Mouse (Mus musculus): ENCODE results near the gene Vmn2r13. TPM values are rescaled to one million over a fixed set of nuclear protein-coding genes. Genes with fewer than 3 reads are reported as not detected.
"Not testable (repeated sequence)": the region's sequence is repeated elsewhere in the genome, so short reads cannot be mapped to it uniquely, and the experiment has no call there.

The Vmn2r13 gene
- not detected in 2 replicates for polyA plus RNA-seq (2015; fragmentation: Nextera tagmentation; extraction: Ambion mirVana)

DNA sequence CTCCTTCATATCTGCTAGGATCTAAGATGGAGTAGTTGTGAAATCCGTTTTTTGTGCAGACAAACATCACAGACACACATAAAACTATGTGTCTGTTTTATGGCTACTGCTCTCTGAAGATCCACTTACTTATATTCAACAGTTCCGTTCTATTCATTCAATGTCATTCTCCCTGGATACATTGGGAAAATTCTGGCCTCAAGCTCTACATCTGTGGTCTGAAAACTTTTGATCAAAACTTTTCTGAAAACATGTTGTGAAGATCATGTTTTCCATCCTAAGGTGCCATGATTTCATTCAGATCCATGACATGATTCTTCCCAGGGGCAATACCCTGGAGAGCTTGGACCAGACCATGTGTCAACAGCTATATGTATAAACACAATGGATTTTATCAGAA, at the start of gene Vmn2r13:
Gene Vmn2r13 (minus strand): TSS at position 101 of the 400 bp plus-strand sequence.
- H3K4me1 ChIP-seq (ENCODE audit: insufficient read depth, low read length); H3K9ac ChIP-seq (replicated peaks; ENCODE audit: low read length); H3K4me2 ChIP-seq (replicated peaks; ENCODE audit: low read depth, low read length); H3K27ac ChIP-seq (ENCODE audit: low read length); H3K4me3 ChIP-seq (ENCODE audit: low read length); H3K36me3 ChIP-seq (ENCODE audit: insufficient read depth, low read length); H3K9me3 ChIP-seq (ENCODE audit: low read length); H3K27me3 ChIP-seq (ENCODE audit: insufficient read depth, low read length); ATAC-seq (ENCODE audit: low FRiP score, low TSS enrichment): not testable (repeated sequence)
- WGBS, result 51% methylated on average over 2 of the region's 2 CpGs

DNA sequence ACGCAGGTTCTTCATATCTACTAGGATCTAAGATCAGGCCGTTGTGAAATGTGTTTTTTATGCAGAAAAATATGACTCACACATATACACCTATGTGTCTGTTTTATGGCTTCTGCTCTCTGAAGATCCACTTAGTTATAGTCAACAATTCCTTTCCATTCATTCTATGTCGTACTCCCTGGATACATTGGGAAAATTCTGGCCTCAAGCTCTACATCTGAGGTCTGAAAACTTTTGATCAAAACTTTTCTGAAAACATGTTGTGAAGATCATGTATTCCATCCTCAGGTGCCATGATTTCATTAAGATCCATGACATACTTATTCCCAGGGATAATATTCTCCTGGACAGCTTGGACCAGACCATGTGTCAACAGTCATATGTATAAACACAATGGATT, 32.6 kb upstream of the Vmn2r13 start, which contains the start of gene Vmn2r14:
Gene Vmn2r14 (minus strand): TSS at position 101 of the 400 bp plus-strand sequence.
- Histone ChIP-seq H3K9me3 (ENCODE audit: low read length) (0 out of 2 replicates have a peak, but pooled peaks cover 5% of the 10 kb centered on the region), H3K4me3 (ENCODE audit: low read length) (no peak within 1 kb of the TSS), H3K4me1 (ENCODE audit: insufficient read depth, low read length) (no peaks in the 10 kb centered on the region), H3K27me3 (ENCODE audit: insufficient read depth, low read length) (no peaks in the 10 kb centered on the region), H3K4me2 (replicated peaks; ENCODE audit: low read depth, low read length) (no peak within 1 kb of the TSS), H3K9ac (replicated peaks; ENCODE audit: low read length) (no peak within 1 kb of the TSS), H3K36me3 (ENCODE audit: insufficient read depth, low read length) (no peaks in the 10 kb centered on the region), H3K27ac (ENCODE audit: low read length) (no peak within 1 kb of the TSS)
- no peak for ATAC-seq (ENCODE audit: low FRiP score, low TSS enrichment)
- WGBS, result 71% methylated on average over 3 of the region's 3 CpGs

DNA sequence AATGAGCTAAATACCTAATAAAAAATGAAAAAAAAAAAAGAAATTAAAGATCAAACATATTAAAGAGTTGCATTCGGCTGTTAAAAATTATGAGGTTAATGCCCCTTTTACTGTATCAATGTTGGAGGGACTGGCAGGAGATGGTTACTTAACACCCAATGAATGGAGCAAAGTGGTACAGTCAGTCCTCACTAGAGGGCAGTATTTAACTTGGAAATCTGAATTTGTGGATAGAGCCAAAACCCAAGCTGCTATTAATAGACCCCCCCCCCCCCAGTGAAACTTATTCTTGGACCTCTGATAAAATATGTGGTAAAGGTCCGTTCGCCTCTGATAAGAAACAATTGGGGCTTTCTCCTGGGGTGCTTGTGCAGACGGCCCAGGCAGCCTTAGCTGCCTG, 25.1 kb downstream of the Vmn2r13 start:
- H3K9me3 ChIP-seq (ENCODE audit: low read length); H3K36me3 ChIP-seq (ENCODE audit: insufficient read depth, low read length); H3K4me2 ChIP-seq (replicated peaks; ENCODE audit: low read depth, low read length); ATAC-seq (ENCODE audit: low FRiP score, low TSS enrichment); H3K4me1 ChIP-seq (ENCODE audit: insufficient read depth, low read length); H3K27ac ChIP-seq (ENCODE audit: low read length); H3K27me3 ChIP-seq (ENCODE audit: insufficient read depth, low read length); H3K9ac ChIP-seq (replicated peaks; ENCODE audit: low read length); H3K4me3 ChIP-seq (ENCODE audit: low read length): not testable (repeated sequence)
- WGBS, result 84% methylated on average over 4 of the region's 4 CpGs

DNA sequence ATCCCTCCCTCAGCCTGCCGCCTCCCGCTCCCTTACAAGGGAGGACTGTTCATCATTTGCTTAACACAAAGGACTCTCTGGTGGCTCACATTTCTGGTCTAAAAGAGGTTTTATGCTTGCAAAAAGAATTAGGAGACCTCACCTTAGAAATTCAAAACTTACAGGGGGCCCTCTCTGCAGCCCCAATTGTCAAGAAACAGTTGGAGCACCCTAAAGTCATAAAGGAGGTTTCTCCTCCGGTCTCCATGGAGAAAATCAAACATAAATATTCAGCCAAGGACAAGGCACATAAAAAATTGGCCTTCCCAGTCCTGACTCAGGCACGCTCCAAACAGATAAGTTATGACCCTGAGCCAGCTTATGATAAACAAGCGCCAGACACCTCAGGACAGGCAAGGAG, 31.9 kb downstream of the Vmn2r13 start:
- H3K27ac ChIP-seq (ENCODE audit: low read length), result no peak overlapping the region
- WGBS, result 85% methylated on average over 5 of the region's 5 CpGs
- no peak overlapping the region for H3K4me3 ChIP-seq (ENCODE audit: low read length)
- ATAC-seq (ENCODE audit: low FRiP score, low TSS enrichment), result no peak
- H3K4me2 ChIP-seq (replicated peaks; ENCODE audit: low read depth, low read length), result no peak overlapping the region
- no peaks in the 10 kb centered on the region for H3K27me3 ChIP-seq (ENCODE audit: insufficient read depth, low read length)
- no peaks in the 10 kb centered on the region for H3K36me3 ChIP-seq (ENCODE audit: insufficient read depth, low read length)
- peaks cover 4% of the 10 kb centered on the region; the same call in 1 of the 2 replicates for H3K9me3 ChIP-seq (ENCODE audit: low read length)
- H3K9ac ChIP-seq (replicated peaks; ENCODE audit: low read length), result no peak overlapping the region
- no peaks in the 10 kb centered on the region for H3K4me1 ChIP-seq (ENCODE audit: insufficient read depth, low read length)

DNA sequence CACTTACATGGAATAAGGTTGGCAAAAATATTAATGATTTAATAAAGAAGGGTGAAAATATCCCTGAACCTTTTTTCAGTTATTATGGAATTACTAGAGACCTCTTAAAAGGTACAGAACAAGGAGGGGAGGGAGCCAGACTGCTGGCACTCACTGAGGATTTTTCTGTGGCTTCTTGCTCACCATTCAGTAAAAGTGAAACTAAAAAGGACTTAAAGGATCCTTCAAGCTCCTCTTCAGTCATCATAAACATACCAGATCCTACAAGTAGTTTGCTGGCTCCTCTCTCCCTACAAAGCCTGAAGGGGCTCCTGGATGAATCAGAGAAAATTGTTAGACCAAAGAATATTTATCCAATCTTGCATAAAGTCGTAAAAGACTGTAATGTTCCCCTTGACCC, 32.4 kb downstream of the Vmn2r13 start:
- H3K4me2 ChIP-seq (replicated peaks; ENCODE audit: low read depth, low read length); H3K9me3 ChIP-seq (ENCODE audit: low read length); H3K4me1 ChIP-seq (ENCODE audit: insufficient read depth, low read length); H3K36me3 ChIP-seq (ENCODE audit: insufficient read depth, low read length); H3K27me3 ChIP-seq (ENCODE audit: insufficient read depth, low read length); H3K9ac ChIP-seq (replicated peaks; ENCODE audit: low read length); ATAC-seq (ENCODE audit: low FRiP score, low TSS enrichment); H3K27ac ChIP-seq (ENCODE audit: low read length); H3K4me3 ChIP-seq (ENCODE audit: low read length): not testable (repeated sequence)
- WGBS, result 79% methylated on average over 1 of the region's 1 CpGs

DNA sequence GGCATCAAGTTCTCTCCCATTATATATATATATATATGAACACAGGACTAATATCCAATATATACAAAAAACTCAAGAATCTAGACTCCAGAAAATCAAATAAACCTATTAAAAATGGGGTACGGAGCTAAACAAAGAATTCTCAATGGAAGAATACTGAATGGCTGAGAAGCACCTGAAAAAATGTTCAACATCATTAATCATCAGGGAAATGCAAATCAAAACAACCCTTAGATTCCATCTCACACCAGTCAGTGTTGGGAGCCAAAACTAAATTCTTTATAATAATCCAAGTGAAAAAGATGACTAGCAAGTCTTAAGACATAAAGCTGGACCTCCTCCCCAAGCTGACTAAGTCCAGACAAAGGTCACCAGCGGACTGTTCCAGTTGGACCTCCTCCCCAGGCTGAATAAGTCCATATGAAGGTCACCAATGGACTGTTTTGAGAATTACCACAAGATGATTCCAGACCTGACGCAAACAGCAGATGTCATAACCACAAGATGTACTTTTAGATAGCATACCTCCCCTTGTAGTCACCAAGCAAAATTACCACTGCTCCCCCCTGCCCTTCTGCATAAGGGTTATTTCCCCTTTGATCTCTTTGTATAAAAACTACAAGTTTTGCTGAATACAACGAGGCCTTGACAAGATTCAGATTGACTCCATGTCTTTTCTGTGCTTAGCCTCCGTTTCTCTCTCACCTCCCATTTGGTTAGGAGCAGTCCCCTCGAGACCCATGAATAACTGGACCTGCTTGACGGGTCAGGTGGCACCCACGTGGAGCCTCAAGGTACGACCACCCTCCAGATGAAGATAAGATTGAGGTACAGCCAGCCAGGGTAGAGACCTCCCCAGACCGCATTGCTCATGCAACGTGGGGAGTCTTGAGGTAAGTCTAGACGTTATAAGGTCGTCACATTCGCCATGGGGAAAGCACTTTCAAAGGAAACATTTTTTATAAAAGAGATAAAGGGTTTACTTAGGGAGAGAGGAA, 33.2 kb downstream of the Vmn2r13 start:
- not testable (repeated sequence) for H3K4me3 ChIP-seq (ENCODE audit: low read length); H3K9ac ChIP-seq (replicated peaks; ENCODE audit: low read length); H3K9me3 ChIP-seq (ENCODE audit: low read length); H3K4me2 ChIP-seq (replicated peaks; ENCODE audit: low read depth, low read length); H3K36me3 ChIP-seq (ENCODE audit: insufficient read depth, low read length); ATAC-seq (ENCODE audit: low FRiP score, low TSS enrichment); H3K4me1 ChIP-seq (ENCODE audit: insufficient read depth, low read length); H3K27me3 ChIP-seq (ENCODE audit: insufficient read depth, low read length); H3K27ac ChIP-seq (ENCODE audit: low read length)
- 76% methylated on average over 14 of the region's 14 CpGs for WGBS

DNA sequence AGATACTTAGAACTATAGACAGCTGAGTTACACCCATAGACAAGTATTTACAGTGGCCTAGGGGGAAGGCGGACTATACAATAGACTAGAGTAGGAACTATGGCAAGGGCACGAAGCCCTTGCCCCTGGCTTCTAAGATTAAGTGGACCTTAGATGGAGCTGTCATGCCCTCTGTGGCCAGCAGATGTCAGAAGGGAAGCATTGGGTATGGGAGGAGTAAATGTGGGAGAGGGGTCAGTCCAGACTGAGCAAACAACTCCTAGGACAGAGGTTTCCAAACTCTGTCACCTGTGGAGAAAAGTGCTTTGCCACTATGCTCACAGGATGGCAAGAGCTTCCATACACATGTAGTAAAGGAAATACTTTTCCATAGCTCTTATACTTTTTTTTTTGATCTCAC, 52.5 kb downstream of the Vmn2r13 start:
- no peak overlapping the region for H3K9ac ChIP-seq (replicated peaks; ENCODE audit: low read length)
- no peak for ATAC-seq (ENCODE audit: low FRiP score, low TSS enrichment)
- no peak overlapping the region for H3K27ac ChIP-seq (ENCODE audit: low read length)
- no peak overlapping the region for H3K4me2 ChIP-seq (replicated peaks; ENCODE audit: low read depth, low read length)
- no peaks in the 10 kb centered on the region for H3K4me1 ChIP-seq (ENCODE audit: insufficient read depth, low read length)
- H3K36me3 ChIP-seq (ENCODE audit: insufficient read depth, low read length), result no peaks in the 10 kb centered on the region
- H3K4me3 ChIP-seq (ENCODE audit: low read length), result no peak overlapping the region
- H3K27me3 ChIP-seq (ENCODE audit: insufficient read depth, low read length), result no peaks in the 10 kb centered on the region
- H3K9me3 ChIP-seq (ENCODE audit: low read length), result 0 out of 2 replicates have a peak, but pooled peaks cover 4% of the 10 kb centered on the region
- WGBS, result 71% methylated on average over 2 of the region's 2 CpGs

DNA sequence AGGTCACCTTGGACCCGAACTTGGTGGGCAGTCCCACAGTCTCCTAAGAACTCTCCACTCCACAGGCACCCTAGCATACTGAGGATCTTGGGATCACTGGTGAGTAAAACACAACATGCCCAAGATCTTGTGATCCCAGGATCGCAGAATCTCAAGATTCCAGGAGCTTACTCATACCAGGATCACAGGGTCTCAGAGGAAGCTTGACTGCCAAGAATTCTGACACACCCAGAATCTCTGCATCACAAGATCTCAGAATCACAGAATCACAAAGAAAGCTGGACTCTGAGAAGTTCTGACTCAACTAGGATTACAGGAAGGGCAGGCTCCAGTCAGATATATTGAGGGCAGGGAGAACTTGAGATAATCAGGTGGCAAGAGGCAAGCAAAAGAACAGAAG, 55.3 kb downstream of the Vmn2r13 start:
- Histone ChIP-seq H3K9ac (replicated peaks; ENCODE audit: low read length) (no peak overlapping the region), H3K4me2 (replicated peaks; ENCODE audit: low read depth, low read length) (no peak overlapping the region), H3K4me1 (ENCODE audit: insufficient read depth, low read length) (no peaks in the 10 kb centered on the region), H3K9me3 (ENCODE audit: low read length) (0 out of 2 replicates have a peak, but pooled peaks cover 4% of the 10 kb centered on the region), H3K27ac (ENCODE audit: low read length) (no peak overlapping the region), H3K4me3 (ENCODE audit: low read length) (no peak overlapping the region), H3K27me3 (ENCODE audit: insufficient read depth, low read length) (no peaks in the 10 kb centered on the region), H3K36me3 (ENCODE audit: insufficient read depth, low read length) (no peaks in the 10 kb centered on the region)
- ATAC-seq (ENCODE audit: low FRiP score, low TSS enrichment), result no peak
- 78% methylated on average over 2 of the region's 2 CpGs for WGBS
